Mouse (Mus musculus): ENCODE measurements around the gene Glra1. TPM values are rescaled to one million over a fixed set of nuclear protein-coding genes. Genes with fewer than 3 reads are reported as not detected.

Gene Glra1
- polyA plus RNA-seq, 1 experiment from 2014 or later: not detected

DNA sequence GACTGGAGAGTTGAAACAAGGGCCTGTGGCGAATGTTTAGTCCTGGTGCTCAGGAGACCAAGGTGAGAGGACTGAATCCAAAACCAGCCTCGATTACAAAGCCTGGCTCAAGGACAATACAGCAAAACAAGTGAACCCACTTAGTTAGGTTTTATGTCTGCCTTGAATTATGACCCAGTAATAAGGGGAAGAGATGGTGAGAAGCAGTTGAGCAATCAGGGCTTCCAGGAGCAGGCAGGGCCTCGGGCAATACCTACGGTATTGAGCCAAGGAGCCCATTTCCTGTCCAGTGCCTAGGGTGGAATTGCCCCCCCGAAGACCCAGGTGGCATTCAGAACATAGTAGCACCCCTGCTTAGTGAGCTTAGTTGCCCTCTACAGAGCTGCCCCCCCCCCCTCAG lies 105.1 kb downstream of the Glra1 start:
- DNase-seq (ENCODE audit: low spot score): no peak
- TF ChIP-seq CTCF (IDR thresholded peaks at IDR 0.05): no peak
- TF ChIP-seq EP300 (IDR thresholded peaks at IDR 0.05): no peak
- Histone ChIP-seq H3K27me3 (replicated peaks; ENCODE audit: insufficient read depth, low read length) (no peaks in the 10 kb centered on the region), H3K27ac (ENCODE audit: low read length) (no peak overlapping the region), H3K4me2 (replicated peaks; ENCODE audit: low read depth, low read length) (no peak overlapping the region), H3K36me3 (ENCODE audit: insufficient read depth, low read length) (peaks cover 17% of the 10 kb centered on the region), H3K4me3 (ENCODE audit: low read depth, low read length) (no peak overlapping the region), H3K9me3 (ENCODE audit: low read length) (no peaks in the 10 kb centered on the region), H3K4me1 (ENCODE audit: insufficient read depth, low read depth, low read length) (no peaks in the 10 kb centered on the region), H3K9ac (replicated peaks; ENCODE audit: low read depth) (no peak overlapping the region)
- no peak for ATAC-seq
- WGBS: 61% methylated on average over 5 of the region's 5 CpGs

DNA sequence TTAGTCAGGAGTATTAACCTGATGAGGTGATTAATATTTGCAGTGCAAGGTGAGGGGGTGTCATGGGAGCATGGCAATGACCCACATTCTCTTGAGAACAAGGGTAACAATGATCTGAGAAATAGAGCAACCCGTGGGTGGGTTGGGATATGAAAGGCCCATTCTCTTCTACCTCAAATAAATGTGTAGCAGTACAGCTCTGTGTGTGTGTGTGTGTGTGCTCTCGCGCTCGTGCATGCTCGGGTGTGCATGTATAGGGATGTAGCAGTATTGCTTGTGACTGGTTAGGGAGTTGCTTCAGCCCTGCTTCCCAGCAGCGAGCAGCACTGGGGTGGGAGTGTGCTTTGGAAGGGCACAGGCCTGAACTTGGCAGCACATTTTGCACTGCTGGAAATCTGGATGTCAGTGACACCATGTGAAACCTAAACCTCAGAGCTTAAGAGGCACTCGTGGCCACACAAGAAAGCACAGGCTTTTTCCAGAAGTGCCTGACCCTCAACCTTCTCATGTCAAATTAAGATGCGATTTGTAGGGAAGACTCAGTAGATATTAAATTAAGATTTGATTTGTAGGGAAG lies 106.0 kb downstream of the Glra1 start:
- DNase-seq (ENCODE audit: low spot score) (no peak), ATAC-seq (no peak)
- Histone ChIP-seq H3K9me3 (ENCODE audit: low read length) (no peaks in the 10 kb centered on the region), H3K4me1 (ENCODE audit: insufficient read depth, low read depth, low read length) (no peaks in the 10 kb centered on the region), H3K36me3 (ENCODE audit: insufficient read depth, low read length) (peaks cover 17% of the 10 kb centered on the region), H3K4me2 (replicated peaks; ENCODE audit: low read depth, low read length) (no peak overlapping the region), H3K4me3 (ENCODE audit: low read depth, low read length) (no peak overlapping the region), H3K27me3 (replicated peaks; ENCODE audit: insufficient read depth, low read length) (no peaks in the 10 kb centered on the region), H3K27ac (ENCODE audit: low read length) (no peak overlapping the region), H3K9ac (replicated peaks; ENCODE audit: low read depth) (no peak overlapping the region)
- 84% methylated on average over 8 of the region's 8 CpGs for WGBS
- no peak for TF ChIP-seq CTCF (IDR thresholded peaks at IDR 0.05)
- no peak for TF ChIP-seq EP300 (IDR thresholded peaks at IDR 0.05)

DNA sequence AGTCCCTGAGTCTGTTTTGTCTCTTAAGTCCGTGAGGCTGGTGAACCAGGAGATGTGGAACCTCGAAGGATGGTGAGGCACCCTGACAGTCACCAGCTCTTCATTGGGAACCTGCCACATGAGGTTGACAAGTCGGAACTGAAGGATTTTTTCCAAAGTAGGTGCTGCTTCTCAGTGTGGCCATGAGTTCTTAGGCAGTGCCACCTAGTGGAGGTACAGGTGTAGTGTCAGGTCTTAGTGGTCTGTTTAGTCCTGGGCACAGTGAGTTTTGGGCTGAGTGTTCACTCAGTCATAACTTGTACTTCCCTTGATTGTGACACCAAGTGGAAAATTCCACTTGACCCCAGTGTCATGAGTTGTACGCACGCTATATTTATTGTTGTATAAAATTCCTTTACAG lies 110.1 kb downstream of the Glra1 start:
- TF ChIP-seq CTCF (IDR thresholded peaks at IDR 0.05): peak; percentile 90
- TF ChIP-seq EP300 (IDR thresholded peaks at IDR 0.05): no peak
- H3K27ac ChIP-seq (ENCODE audit: low read length): no peak overlapping the region
- H3K4me1 ChIP-seq (ENCODE audit: insufficient read depth, low read depth, low read length): no peaks in the 10 kb centered on the region
- H3K27me3 ChIP-seq (replicated peaks; ENCODE audit: insufficient read depth, low read length): no peaks in the 10 kb centered on the region
- H3K9ac ChIP-seq (replicated peaks; ENCODE audit: low read depth): no peak overlapping the region
- no peak overlapping the region for H3K4me2 ChIP-seq (replicated peaks; ENCODE audit: low read depth, low read length)
- ATAC-seq: peak; percentile 62
- peak; percentile 79 for DNase-seq (ENCODE audit: low spot score)
- no peaks in the 10 kb centered on the region for H3K9me3 ChIP-seq (ENCODE audit: low read length)
- 33% methylated on average over 5 of the region's 5 CpGs for WGBS
- H3K36me3 ChIP-seq (ENCODE audit: insufficient read depth, low read length): peaks cover 46% of the 10 kb centered on the region
- no peak overlapping the region for H3K4me3 ChIP-seq (ENCODE audit: low read depth, low read length)

DNA sequence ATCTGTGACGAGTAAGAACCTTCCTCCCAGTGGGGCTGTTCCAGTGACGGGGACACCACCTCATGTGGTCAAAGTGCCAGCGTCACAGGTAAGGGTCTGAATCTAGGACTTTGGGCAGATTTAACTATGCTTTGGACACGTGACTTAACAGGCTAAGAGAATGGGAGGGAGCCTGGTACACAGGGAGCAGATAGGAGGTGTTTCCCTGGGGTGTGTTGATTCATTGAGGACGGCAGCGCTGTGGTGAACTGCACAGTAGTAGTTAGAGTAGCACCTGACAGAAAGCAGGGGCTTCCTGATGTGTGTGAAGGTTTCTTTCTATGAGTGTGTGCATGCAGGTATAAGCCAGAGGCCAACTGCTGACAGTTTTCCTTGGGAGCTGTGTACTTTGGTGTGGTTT lies 111.8 kb downstream of the Glra1 start:
- no peaks in the 10 kb centered on the region for H3K9me3 ChIP-seq (ENCODE audit: low read length)
- 87% methylated on average over 6 of the region's 6 CpGs for WGBS
- H3K4me1 ChIP-seq (ENCODE audit: insufficient read depth, low read depth, low read length): no peaks in the 10 kb centered on the region
- H3K27ac ChIP-seq (ENCODE audit: low read length): no peak overlapping the region
- DNase-seq (ENCODE audit: low spot score) (no peak), ATAC-seq (no peak)
- TF ChIP-seq EP300 (IDR thresholded peaks at IDR 0.05) (no peak), CTCF (IDR thresholded peaks at IDR 0.05) (no peak)
- H3K27me3 ChIP-seq (replicated peaks; ENCODE audit: insufficient read depth, low read length): no peaks in the 10 kb centered on the region
- H3K9ac ChIP-seq (replicated peaks; ENCODE audit: low read depth): no peak overlapping the region
- no peak overlapping the region for H3K4me2 ChIP-seq (replicated peaks; ENCODE audit: low read depth, low read length)
- H3K4me3 ChIP-seq (ENCODE audit: low read depth, low read length): no peak overlapping the region
- H3K36me3 ChIP-seq (ENCODE audit: insufficient read depth, low read length): peaks cover 57% of the 10 kb centered on the region

DNA sequence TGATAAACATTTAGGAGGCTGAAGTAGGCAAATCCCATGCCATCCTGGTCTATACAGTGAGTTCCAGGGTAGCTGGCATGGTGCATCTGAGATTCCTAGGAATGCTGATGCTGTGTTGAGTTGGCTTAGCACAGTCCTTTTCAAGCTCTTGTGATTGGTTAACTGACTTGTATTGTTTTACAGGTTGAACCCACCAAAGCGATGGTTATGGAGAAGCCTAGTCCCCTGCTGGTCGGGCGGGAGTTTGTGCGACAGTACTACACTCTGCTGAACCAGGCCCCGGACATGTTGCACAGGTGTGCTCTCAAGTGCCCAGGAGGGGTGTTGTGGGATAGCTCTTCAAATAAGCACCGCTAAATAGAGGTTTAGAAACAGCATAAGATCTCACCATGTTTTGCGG lies 122.6 kb downstream of the Glra1 start:
- H3K27ac ChIP-seq (ENCODE audit: low read length): no peak overlapping the region
- H3K4me3 ChIP-seq (ENCODE audit: low read depth, low read length): no peak overlapping the region
- H3K36me3 ChIP-seq (ENCODE audit: insufficient read depth, low read length): peaks cover 24% of the 10 kb centered on the region
- H3K4me2 ChIP-seq (replicated peaks; ENCODE audit: low read depth, low read length): no peak overlapping the region
- no peaks in the 10 kb centered on the region for H3K4me1 ChIP-seq (ENCODE audit: insufficient read depth, low read depth, low read length)
- no peaks in the 10 kb centered on the region for H3K27me3 ChIP-seq (replicated peaks; ENCODE audit: insufficient read depth, low read length)
- no peaks in the 10 kb centered on the region for H3K9me3 ChIP-seq (ENCODE audit: low read length)
- no peak overlapping the region for H3K9ac ChIP-seq (replicated peaks; ENCODE audit: low read depth)
- TF ChIP-seq EP300 (IDR thresholded peaks at IDR 0.05) (no peak), CTCF (IDR thresholded peaks at IDR 0.05) (no peak)
- DNase-seq (ENCODE audit: low spot score): no peak
- ATAC-seq: no peak
- WGBS: 96% methylated on average over 7 of the region's 7 CpGs

DNA sequence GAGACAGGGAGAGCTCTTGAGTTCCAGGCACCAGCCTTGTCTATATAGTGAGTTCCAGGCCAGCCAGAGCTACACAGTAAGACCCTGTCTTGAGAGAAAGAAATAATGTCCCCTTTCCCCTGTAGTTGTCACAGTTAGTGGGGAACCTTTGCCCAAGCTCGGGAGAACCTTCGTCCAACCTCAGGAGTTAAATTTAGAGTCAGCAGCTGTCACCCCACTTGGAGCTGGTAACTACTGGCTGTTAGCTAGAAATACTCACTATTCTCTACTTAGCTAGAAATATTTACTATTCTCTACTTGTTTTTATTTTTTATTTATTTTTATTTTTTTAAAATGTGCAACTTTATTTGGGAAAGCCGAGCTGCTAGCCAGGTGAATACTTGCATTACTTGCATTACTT lies 134.8 kb downstream of the Glra1 start:
- Histone ChIP-seq H3K27me3 (replicated peaks; ENCODE audit: insufficient read depth, low read length) (no peaks in the 10 kb centered on the region), H3K4me1 (ENCODE audit: insufficient read depth, low read depth, low read length) (0 out of 2 replicates have a peak, but pooled peaks cover 7% of the 10 kb centered on the region), H3K4me2 (replicated peaks; ENCODE audit: low read depth, low read length) (no peak overlapping the region), H3K27ac (ENCODE audit: low read length) (no peak overlapping the region), H3K4me3 (ENCODE audit: low read depth, low read length) (no peak overlapping the region), H3K9ac (replicated peaks; ENCODE audit: low read depth) (no peak overlapping the region), H3K9me3 (ENCODE audit: low read length) (no peaks in the 10 kb centered on the region), H3K36me3 (ENCODE audit: insufficient read depth, low read length) (no peaks in the 10 kb centered on the region)
- DNase-seq (ENCODE audit: low spot score) (no peak), ATAC-seq (no peak)
- 76% methylated on average over 3 of the region's 3 CpGs for WGBS
- TF ChIP-seq EP300 (IDR thresholded peaks at IDR 0.05): no peak
- no peak for TF ChIP-seq CTCF (IDR thresholded peaks at IDR 0.05)

DNA sequence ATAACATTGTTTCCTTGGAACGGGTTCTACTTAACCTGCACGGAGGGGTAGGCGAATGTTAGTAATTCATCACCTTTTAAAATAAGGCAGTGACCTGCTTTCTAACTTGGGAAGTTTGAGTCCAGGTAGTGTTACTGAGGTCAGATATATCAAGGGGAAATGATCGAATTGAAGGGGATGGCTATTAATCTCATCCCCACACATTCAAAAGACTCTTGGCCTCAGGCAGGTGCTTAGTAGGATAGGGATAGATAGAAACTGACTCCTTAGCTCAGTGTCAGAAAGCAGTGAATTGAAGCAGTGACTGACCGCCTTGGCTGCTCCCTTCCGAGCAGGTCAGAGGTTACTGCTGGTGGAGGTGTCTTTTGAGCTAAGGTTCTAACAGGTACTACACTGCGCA lies 136.5 kb downstream of the Glra1 start:
- no peaks in the 10 kb centered on the region for H3K27me3 ChIP-seq (replicated peaks; ENCODE audit: insufficient read depth, low read length)
- no peaks in the 10 kb centered on the region for H3K36me3 ChIP-seq (ENCODE audit: insufficient read depth, low read length)
- no peaks in the 10 kb centered on the region for H3K9me3 ChIP-seq (ENCODE audit: low read length)
- H3K9ac ChIP-seq (replicated peaks; ENCODE audit: low read depth): no peak overlapping the region
- TF ChIP-seq CTCF (IDR thresholded peaks at IDR 0.05) (no peak), EP300 (IDR thresholded peaks at IDR 0.05) (no peak)
- DNase-seq (ENCODE audit: low spot score) (no peak), ATAC-seq (no peak)
- 0 out of 2 replicates have a peak, but pooled peaks cover 7% of the 10 kb centered on the region for H3K4me1 ChIP-seq (ENCODE audit: insufficient read depth, low read depth, low read length)
- no peak overlapping the region for H3K27ac ChIP-seq (ENCODE audit: low read length)
- 0 out of 2 replicates have a peak overlapping the region, but pooled peaks have one; percentile 92 for H3K4me3 ChIP-seq (ENCODE audit: low read depth, low read length)
- 79% methylated on average over 7 of the region's 7 CpGs for WGBS
- no peak overlapping the region for H3K4me2 ChIP-seq (replicated peaks; ENCODE audit: low read depth, low read length)

All from lung, postnatal 0 days (tissue).